Mouse (Mus musculus): ENCODE data around the gene Ecm1.

DNA sequence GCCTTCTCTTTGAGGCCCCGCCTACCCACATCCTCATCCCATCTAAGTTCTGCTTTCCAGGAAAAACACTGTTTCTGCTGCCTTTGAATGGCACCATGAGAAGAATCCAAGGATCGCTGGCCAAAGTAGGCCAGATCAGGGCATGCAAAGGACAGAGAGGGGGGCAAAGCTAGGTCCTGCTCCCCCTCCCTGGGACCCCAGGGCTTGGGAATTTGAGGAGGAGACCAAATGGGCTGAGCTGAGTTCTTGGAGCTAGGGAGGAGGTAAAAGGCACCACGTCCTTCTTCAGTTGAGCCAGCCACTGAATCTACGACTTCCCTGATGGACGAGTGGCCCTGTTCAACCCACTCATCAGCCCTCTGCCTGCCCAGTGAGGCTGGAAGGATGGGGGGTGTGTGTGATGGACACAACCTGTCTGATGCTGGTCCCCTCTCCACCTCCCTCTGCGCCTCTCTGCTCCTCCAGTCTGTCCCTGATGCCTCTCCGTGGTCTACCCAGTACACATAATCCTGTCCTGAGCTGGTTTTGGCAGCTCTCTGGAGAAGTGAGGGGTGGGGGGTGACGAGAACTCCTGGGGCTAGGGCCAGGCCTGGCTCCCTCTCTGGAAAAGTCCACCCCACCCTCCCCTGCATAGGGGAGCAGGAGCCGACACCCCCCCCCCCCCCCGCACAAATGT, 52.7 kb downstream of the Ecm1 start:
- no peak for TF ChIP-seq EP300 (IDR thresholded peaks at IDR 0.05; ENCODE audit: low read depth)
- TF ChIP-seq CTCF (IDR thresholded peaks at IDR 0.05; ENCODE audit: low read depth): no peak

Data from heart, postnatal 0 days (tissue).